Mouse (Mus musculus): ENCODE data around the gene Cfap126.
"Not testable (repeated sequence)": the region's sequence is repeated elsewhere in the genome, so short reads cannot be mapped to it uniquely, and the experiment has no call there.

Cfap126 gene

DNA sequence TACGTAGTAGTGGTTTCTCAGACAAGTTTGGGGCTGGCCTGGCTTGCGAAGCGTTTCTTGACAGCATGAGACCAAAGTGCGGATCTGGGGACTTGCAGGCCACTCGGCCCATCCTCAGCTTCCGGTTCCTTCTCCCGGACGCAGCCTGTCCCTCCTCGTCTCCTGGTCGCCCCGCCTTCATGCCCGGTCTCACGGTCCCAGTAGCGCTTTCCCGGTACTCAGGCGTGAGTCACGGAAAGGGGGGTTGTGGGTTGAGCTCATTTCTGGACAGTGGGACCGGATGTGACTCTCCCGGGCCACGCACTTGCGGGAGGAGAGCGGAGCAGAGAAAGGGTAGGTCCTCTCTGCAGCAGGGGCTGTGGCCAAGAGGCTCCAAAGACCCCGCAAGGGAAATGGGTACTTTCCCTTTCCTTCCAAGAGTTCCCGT lies at the start of gene Cfap126:
Gene Cfap126 (plus strand): TSS at position 46 of the 427 bp plus-strand sequence.
- peak; percentile 83 for DNase-seq

- peak; percentile 84 for DNase-seq
These were observed 49.1 kb upstream of the Cfap126 start, which contains the start of gene Fcgr3 for GRCm38 (mm10) chr1:171064491-171065242. Fcgr3 (minus strand) TSS chr1:171064935.

DNA sequence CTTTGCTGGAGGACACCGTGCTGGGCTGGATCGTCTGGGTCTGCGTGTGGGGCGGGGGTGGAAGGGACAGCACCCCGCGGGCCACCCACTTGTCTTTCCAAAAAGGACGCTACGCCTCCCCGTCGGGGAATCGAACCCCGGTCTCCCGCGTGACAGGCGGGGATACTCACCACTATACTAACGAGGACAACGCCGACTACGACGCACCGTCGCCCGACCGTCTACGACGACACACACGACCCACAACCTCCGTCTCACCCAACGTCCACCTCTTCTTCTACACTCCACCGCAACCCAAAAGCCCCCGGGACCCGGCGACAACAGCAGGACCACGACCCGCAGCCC lies 48.5 kb upstream of the Cfap126 start:
- DNase-seq = not testable (repeated sequence)

- DNase-seq = not testable (repeated sequence)
These were observed 48.0 kb upstream of the Cfap126 start for GRCm38 (mm10) chr1:171065768-171066167.

- DNase-seq = not testable (repeated sequence)
These were observed 47.1 kb upstream of the Cfap126 start for GRCm38 (mm10) chr1:171066583-171066982.

- DNase-seq = not testable (repeated sequence)
These were observed 45.8 kb upstream of the Cfap126 start for GRCm38 (mm10) chr1:171067928-171068327.

DNA sequence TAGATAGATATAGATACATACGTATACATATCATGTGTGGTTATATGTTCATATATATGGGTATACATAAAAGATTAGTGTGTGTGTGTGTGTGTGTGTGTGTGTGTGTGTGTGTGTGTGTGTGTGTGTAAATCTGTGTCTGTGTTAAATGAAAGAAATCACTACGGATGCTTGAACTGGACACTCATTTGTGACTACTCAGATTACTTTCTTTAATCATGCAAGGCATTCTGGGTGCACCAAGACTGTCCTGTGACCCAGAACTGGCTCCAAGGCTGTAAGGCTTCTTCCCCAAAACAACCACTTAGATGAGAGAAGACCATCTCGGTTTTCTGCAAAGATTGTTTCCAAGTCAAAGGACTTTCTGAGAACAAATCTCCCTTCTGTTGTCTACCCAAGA lies 44.2 kb upstream of the Cfap126 start:
- not testable (repeated sequence) for DNase-seq

GRCm38 (mm10) chr1:171070879-171071278 lies 42.8 kb upstream of the Cfap126 start:
- DNase-seq = not testable (repeated sequence)

- DNase-seq = not testable (repeated sequence)
These were observed 42.0 kb upstream of the Cfap126 start for GRCm38 (mm10) chr1:171071726-171072125.

DNA sequence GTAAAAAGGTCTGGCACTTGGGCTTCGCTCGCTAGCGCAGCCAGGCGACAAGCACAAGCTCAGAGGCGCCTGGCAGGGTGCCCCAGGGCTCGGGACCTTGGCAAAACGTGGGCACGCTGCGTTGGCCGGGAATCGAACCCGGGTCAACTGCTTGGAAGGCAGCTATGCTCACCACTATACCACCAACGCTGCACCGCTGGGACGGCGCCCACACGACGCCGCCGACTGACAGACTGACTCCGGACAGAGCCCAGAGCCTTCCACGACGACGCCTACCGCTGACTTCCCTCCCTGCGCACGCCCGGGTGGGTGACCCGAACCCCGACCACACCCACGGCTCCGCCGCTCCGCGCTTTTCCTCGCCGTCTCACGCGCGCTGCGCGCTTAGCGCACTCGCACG lies 41.5 kb upstream of the Cfap126 start:
- not testable (repeated sequence) for DNase-seq

DNA sequence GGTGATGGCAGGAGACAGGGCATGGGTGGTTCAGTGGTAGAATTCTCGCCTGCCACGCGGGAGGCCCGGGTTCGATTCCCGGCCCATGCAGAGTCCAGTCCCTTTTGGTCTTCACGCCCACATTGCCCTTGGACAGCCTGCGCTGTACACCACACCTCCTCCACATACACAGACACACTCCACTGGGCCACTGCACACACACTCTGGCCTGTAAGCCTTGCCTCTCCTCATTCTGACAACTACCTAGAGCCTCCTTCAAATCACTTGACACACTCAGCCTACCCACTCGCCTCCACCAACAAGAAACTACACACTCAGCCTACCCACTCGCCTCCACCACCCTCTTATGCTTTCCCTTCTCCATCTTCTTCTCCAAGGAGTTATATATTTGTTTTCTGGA lies 39.4 kb upstream of the Cfap126 start:
- peak; percentile 83 for DNase-seq

DNA sequence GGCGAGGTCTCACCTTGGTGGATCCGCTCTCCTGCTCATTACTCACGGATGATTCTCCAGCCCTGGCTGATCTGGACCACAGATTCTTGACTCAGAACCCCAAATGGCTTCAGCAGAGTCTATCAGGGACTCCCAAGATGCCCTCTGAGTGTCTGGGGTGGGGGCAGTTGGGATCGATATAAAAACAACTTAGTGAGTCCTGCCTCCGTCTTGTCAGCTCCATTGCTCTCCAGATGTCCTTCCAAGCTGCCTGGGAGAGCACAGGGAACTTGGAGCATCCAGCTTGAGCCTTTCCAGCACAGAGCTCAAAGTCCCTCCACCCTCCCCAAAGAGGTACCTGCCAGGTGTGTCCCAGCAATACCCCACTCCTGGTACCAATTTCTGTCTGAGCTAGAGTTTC lies 37.5 kb upstream of the Cfap126 start:
- DNase-seq = not testable (repeated sequence)

- DNase-seq = not testable (repeated sequence)
These were observed 36.5 kb upstream of the Cfap126 start for GRCm38 (mm10) chr1:171077192-171077591.

GRCm38 (mm10) chr1:171077955-171078354 lies 35.8 kb upstream of the Cfap126 start:
- not testable (repeated sequence) for DNase-seq

- DNase-seq = not testable (repeated sequence)
These were observed 35.3 kb upstream of the Cfap126 start for GRCm38 (mm10) chr1:171078419-171078818.

DNA sequence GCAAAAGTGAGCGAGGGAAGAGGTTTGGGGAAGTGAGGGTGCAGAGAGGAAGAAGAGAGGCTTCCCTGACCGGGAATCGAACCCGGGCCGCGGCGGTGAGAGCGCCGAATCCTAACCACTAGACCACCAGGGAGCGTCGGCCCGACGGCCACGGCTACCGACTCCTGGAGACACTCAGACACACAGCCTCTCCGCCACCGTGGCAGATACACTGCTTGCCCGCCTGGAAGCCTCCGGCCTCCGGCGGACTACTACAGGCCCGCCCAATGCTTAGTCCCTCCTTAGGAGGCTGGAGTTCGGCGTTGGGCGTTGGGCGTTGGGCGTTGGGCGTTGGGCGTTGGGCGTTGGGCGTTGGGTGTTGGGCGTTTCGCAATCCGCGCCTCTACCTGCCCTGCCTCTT lies 34.4 kb upstream of the Cfap126 start:
- not testable (repeated sequence) for DNase-seq

DNA sequence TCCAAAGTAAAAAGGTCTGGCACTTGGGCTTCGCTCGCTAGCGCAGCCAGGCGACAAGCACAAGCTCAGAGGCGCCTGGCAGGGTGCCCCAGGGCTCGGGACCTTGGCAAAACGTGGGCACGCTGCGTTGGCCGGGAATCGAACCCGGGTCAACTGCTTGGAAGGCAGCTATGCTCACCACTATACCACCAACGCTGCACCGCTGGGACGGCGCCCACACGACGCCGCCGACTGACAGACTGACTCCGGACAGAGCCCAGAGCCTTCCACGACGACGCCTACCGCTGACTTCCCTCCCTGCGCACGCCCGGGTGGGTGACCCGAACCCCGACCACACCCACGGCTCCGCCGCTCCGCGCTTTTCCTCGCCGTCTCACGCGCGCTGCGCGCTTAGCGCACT lies 33.9 kb upstream of the Cfap126 start:
- not testable (repeated sequence) for DNase-seq

- not testable (repeated sequence) for DNase-seq
These were observed 32.0 kb upstream of the Cfap126 start for GRCm38 (mm10) chr1:171081512-171082231.

DNA sequence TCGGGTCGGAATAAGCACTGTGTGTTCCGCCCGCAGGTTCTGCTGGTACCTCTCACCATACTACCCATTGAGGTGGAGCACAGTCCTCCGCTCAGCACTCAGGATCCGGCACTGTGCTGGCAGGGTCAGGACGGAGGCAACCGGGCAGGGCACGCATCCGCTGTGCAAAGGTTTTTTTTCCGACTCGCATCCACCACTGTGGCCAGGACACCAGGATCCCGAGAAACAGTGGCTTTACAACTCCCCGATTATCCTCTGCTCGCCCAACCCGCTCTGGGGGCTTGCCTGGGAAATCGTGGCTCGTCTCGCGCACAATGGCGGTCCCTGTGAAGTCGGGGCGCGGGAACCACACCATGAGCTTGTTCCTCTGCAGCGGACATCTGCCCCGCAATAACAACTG lies 28.0 kb upstream of the Cfap126 start:
- DNase-seq = no peak

- peak; percentile 64 for DNase-seq
These were observed 25.4 kb upstream of the Cfap126 start for GRCm38 (mm10) chr1:171088237-171088869.

DNA sequence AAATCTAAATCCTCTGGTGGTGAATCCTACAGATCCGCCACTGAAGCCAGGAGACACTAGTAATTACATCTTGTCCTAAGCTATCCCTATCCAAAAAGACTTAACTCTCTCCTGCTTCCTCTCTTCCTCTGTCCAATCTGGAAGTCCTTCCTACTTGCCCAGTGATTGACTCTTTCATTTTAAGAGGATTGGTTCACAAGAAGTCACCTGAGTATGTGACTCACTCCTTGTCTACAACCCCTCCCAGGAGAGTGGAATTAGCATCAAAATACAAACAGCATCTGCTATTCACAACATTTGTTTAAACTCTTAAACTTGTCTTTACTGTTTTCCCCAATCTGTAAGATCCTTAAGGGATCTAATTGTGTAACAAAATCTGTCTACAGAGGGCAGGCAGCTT lies 23.8 kb upstream of the Cfap126 start:
- DNase-seq = no peak

- DNase-seq = no peak
These were observed 23.0 kb upstream of the Cfap126 start for GRCm38 (mm10) chr1:171090761-171091160.

DNA sequence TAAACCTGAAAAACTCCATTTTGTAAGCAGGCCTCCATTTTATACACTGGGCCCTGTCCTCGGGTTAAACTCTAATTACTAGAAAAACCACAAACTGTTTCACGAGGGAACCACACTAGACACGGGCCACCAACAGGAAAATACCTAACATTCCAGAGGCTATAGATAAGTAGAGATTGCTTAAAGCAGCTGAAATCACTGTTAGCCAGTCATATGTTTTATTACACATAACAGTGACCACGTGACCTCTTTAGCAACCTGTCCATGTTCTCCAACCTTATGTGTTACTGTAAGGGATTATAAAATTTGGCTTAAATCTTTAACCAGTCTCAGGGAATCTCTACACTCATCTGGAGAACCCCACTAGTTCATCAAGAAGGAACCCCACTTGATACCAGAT lies 19.3 kb upstream of the Cfap126 start:
- DNase-seq = no peak

Data from liver (tissue).